Mouse (Mus musculus) testis, postnatal 14 days (tissue): ENCODE results near the gene Olfr918.

Source experiments
- DNase-seq: peaks from one replicate; pipeline ENCODE4 v3.0.0; 2021; ENCODE audit warnings: low spot score

Olfr918 gene

DNA sequence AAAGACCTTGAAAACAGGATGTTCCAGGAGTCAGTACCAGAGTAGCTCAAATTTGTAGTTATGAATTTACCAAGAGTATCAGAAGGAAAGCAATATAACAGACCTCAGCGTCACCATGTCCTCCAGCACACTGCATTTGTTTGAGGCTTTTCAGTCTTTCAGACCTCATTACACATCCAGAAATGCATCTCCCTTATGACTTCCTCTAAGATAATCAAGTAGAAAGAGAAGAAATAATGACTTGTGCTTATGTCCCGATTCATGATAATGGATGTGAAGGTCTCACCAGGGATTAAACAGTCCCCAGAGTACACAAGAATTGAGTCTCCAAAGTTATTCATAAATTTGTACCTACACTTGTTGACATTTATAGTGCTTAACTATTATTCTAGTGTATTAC is at the start of gene Olfr918:
TSS of gene Olfr918 (minus strand) at position 101 of the 400 bp plus-strand sequence.
- no peak for DNase-seq

DNA sequence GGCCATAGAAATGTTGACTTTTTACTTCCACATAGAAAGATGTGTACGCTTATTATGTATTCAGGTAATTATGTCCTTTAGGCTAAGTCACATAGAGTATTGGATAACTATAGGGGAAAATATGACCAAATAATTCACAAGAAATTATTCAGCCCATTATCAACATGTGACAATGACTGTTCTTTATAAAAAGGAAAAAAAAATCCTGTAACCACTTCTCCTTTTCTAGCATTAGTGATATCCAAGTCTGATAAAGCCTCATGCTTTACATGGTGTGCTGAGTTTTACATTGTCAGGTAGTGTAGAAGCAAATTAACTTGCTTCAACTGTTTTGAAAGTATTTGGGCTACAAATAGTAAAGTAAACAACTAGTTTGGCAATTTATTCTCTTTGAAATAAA is 49.6 kb upstream of the Olfr918 start:
- DNase-seq = no peak

- no peak for DNase-seq
Observed at GRCm38 (mm10) chr9:38718927-38719441, 44.6 kb upstream of the Olfr918 start.

DNA sequence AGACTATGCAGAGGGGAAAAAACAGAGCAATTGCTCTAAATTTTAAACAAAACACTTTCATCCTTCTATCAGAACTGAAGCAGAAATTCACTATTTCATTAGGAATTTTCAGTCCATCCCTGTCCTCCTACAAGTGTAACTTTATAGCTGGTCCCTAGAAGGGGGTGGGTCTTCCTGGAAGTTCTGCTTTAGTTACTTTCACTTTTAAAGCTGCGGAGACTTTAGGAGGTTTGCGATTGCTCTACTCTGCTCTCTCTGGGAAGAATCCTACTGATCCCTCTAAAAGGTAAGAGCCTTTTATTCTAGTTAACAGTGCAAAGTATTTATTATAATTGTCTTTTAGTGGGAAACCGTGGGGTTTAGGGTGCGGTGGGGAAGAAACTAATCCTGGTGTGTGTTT is 43.7 kb upstream of the Olfr918 start, which contains the start of gene Vwa5a:
TSS of gene Vwa5a (plus strand) at position 167 of the 400 bp plus-strand sequence.
- DNase-seq = peak; percentile 31

- DNase-seq = no peak
Observed at GRCm38 (mm10) chr9:38672887-38673286, 1.5 kb downstream of the Olfr918 start.

DNA sequence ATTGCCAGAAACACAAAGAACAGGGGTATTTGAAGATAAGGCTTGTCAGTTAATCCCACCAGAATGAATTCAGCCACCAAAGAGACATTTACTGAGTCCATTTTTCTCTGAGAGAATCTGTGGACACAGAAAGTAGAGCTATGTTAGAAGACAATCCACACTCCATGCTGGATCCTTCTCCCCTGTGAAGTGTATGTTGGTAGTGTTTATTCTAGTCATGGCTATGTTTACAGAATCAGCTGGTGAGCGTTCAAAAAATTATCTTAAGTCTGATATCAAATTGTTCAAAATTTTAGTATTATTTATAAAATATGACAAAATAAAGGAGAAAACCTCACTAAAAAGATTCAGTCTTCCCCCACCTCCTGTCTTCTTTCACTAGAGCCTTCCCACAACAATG is 8.7 kb downstream of the Olfr918 start, which contains the start of gene Olfr917:
TSS of gene Olfr917 (minus strand) at position 101 of the 400 bp plus-strand sequence.
- no peak for DNase-seq

DNA sequence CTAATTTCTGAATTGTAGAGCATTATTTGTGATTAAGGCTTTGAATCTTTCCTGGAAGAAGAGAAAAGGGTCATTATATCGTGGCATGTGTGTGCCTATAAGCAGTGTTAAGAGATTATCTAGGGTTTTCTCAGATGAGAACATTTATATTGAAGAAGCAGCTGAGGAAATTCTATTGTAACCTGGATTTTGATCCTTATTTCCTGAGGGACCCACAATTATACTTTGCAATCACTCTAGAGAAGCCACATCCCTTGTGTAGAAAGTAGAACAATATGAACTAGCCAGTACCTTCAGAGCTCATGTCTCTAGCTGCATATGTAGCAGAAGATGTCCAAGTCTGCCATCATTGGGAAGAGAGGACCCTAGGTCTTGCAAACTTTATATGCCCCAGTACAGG is 14.6 kb downstream of the Olfr918 start, which contains the start of gene Olfr916:
TSS of gene Olfr916 (minus strand) at position 101 of the 400 bp plus-strand sequence.
- DNase-seq = no peak

GRCm38 (mm10) chr9:38632406-38632805 is 42.0 kb downstream of the Olfr918 start:
- no peak for DNase-seq
